Mouse (Mus musculus) left cerebral cortex, adult 9 months (tissue): ENCODE data around the gene Erich4.
A peak's percentile ranks its signal among the peaks of the same experiment; 100 is the strongest.

Experiments
- DNase-seq, 2 experiments: peaks; one replicate each; pipeline ENCODE4 v3.0.0; 2022; ENCODE audit warnings: low spot score in 2 of 2

Erich4 gene

DNA sequence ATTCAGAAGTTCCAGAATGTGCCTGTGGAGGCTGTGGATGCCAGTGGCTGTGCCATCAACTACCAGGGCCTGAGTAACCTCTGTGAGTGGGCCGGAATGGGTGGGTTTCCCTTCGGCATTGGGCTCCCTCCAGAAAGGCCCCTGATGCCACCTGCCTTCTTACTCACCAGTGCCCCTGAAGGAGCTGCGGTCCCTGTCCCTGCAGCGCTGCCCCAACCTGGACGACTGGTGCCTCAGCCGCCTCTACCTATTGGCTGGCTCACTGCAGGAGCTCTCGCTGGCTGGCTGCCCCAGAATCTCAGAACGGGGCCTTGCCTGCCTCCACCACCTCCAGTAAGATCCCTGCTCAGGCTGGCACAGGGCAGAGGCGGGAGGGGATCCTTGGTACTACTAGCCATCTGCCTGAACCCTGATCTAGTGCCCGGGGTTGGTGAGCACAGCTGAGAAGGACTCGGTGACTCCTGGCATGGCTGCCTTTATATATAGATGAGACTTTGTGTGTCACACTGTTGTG is 8.2 kb upstream of the Erich4 start:
- DNase-seq = no peak

DNA sequence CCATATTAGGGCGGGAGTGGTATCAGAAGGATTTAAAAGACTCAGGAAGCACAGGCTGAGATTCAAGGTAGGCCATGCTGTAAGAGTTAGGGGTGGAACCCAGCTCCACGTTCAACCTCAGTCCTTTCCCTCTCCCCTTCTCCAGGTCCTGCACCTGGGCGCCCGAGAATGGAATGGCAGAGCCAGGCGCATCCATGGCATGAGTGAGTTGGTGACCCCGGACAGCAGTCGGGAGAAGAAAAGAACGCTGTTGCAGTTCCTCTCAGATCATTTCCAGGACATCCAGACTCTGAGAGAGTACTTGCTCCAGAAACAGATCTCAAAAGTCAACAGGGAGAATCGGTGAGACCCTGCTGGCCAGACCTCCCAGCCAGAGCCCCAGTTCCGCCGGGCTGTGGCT is 5.1 kb upstream of the Erich4 start:
- DNase-seq = no peak

DNA sequence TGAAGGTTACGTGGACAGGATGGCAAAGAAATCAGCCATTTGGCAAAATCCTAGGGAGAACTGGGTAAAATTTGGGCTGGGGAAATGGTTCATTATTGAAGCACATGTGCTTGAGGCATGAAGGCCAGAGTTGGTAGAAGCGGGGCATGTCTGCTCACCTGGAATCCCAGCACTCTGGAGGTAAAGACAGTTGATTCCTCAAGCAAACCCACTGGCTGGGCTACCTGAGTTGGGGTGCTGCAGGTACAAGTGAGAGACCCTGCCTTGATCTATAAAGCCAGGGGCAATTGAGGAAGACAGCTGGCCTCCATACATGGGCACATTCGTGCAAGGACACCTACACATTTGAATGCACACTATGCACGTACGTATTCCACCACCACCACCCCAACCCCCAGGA is 4.4 kb upstream of the Erich4 start:
- DNase-seq = no peak

DNA sequence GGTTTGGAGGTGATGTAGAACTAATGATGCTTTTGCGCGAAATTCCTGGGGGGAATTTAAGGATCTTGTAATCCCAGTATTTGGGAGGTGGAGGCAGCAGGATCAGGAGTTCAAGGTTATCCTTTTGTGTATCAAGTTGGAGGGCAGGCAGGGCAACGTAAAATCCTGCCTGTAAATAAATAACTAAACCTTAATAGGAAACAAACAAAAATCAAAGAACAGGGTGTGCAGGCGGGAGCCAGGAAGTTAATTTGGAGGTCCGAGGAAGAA is 4.0 kb upstream of the Erich4 start:
- no peak for DNase-seq

DNA sequence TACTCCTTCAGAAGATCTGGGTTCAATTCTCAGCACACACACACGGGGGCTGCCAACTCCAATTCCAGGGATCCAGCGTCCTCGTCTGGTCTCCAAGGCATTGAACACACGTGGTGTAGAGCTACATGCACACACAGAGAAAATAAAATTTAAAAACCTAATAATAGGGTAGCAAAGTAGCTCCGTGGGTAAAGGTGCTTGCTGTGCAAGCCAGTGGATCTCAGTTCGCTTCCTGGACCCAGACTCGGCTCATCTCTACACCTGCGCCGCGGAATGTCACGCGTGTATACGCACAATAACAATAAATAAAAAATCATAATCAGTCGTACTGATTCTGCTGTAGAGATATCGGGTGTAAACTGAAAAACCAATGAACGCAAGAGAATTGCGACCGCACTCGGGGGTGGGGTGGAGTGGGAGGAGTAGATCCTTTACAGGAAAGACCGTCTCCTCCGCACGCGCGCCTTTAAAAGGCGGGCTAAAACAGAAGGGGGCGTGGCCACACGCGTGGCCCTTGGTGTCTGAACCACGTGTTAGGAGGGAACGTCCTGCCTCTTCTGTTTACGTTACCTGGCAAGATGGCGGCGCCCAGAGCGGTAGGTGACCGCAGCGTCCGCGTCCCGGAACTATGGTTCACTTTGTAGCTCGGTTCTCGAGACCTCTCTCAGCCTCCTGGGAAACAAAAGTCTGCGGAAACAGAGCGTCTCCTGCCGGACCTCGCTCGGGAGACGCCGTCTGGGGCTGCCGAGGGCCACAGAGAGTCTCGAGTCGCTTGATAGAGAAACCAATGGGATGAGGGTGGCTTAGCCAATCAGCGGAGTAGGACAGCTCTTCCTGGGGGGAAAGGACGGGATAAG is 3.4 kb upstream of the Erich4 start, which contains the start of gene Dmac2:
Gene Dmac2 (plus strand): TSS at position 550 of the 857 bp plus-strand sequence.
- DNase-seq = peak; percentile 82 to 96

DNA sequence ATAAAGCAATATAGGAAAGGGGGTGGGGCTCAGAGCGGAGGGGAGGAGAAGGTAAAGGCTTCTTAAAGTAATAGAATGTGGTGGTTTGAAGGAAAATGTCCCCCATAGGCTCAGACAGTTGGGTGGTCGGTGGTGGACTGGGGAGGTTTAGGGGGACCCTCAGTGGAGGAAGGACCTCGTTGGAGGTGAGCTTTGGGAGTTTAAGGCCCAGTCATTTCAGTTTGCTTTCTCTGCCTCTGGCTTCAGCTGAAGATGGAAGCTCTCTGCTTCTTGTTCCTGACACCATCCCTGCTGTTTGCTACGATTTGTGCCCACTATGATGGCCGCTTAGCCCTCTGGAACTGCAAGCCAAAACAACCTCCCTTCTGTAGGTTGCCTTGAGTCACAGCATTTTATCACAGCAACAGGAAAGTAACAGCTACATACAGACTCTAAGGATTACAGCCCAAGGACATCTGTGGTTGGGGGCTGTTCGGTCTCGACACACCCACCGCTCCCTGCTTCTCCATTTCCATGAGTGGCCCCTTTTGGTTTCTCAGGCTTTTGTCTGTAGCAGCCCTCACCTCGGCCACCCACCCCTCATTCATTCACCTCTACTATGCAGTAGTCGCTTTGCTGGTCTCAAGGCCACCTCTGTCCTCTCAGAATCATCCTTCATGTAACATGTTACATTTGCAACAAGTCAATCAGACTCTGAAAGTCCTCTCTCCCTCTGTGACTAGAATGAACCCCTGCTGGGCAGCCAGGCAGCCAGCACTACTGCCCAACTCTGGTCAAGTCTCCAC is 1.9 kb upstream of the Erich4 start:
- DNase-seq = no peak

DNA sequence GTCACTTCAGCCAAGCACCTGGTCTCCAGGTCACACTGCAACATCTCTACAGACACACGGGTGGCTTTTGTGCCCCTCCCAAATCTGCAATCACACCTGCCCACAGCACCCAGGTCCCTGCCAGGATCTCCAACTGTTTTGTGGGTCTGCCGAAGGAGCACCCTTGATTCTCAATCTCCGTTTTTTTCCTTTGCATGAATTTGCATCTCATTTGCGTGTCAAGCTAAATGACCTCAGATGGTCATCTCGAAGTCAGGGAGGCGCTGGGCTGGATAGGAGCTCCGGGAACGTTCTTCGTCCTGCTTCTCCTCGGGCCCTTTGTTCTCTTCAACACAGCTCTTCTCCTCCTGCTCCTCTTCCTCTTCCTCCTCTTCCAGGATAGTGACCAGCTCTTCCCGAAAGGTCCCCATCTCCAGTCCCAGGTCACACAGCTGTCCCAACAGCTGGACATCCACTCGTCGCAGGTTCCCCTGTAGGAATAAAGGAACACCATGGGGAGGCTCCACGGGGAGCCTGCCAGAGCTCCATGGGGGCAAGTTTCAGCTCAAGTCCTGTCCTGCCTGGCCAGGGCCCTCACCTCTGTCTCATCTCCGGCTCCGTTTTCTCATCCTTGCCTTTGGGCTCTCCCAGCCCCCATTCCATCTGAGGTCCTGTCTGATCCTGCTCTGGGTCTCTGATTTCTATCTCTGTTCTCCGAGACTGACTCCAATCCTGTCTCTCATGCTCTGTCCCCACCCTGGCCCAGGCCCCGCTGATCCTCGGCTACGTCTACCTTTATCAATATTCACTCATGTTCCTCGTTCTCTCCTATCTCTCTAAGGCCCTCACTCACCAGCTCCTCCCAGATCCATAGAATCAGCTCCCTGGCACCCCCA is 624 bp downstream of the Erich4 start:
- DNase-seq = no peak

DNA sequence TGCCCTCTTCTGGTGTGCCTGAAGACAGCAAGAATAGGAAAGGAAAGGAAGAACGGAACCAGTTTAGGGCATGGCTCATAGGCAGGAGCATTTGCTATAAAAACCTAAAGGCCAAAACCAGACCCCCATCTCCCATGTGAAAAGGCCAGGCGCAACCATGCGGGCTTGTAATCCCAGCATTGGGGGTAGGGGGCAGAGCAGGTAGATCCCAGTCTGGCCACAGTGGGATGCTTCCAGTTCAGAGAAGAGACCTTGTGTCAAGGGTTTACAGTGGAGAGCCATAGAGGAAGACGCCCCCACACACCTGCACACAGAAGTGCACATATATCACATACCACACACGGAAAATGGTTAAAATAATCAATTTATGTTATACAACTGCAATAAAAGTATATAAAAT is 1.6 kb downstream of the Erich4 start:
- no peak for DNase-seq

DNA sequence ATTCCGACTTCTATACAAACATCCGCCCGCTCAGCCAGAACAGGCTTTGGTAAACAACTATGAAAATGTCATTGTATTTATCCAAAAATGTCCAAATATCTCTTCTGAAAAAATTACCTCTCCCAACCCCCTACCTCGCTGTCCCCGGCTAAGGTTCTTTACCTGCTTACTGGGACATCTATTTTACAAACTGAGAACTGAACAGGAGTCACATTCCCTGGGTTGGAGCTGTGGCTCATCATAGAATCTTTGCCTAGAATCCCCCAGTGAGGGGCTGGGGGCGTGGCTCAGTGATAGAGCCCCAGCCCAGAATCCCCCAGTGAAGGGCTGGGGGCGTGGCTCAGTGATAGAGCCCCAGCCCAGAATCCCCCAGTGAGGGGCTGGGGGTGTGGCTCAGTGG is 4.2 kb downstream of the Erich4 start:
- no peak for DNase-seq

DNA sequence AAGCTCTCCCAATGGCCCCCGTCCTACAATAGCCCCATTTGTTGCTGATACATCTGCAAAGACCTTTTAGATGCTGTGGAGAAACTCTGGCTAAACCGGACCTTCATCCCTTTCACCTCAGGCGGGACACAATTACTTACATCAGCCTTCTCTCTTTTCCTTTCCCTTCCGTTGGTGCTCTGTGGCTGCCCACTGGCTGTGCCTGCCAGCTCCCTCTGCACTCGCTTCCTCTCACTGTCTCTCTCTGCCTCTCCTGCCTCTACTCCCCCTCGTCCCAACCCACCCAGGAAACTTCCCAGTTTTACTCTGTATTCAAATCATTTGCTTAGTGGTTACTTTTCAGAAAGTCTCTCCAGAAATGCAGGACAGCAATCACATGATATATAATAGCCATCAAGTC is 5.6 kb downstream of the Erich4 start:
- no peak for DNase-seq

DNA sequence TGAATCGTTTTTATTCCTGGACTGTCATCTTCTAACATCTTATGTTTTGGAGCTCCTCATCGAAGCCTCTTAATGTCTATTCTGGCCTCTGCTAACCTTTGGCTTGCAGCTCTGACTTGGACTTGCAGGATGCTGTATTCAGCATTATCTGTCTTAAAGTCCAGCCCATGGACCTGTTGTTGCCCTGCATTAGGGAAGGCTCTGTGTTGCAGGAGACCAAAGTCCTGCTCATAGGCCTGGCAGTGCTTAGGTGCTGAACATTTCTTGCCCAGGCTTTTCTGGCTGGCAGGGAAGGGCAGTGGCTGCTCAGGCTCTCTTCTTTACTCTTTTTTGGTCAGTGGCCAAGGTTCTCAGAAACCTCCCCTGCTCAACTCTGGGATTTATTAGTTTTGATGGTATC is 8.5 kb downstream of the Erich4 start:
- DNase-seq = no peak

DNA sequence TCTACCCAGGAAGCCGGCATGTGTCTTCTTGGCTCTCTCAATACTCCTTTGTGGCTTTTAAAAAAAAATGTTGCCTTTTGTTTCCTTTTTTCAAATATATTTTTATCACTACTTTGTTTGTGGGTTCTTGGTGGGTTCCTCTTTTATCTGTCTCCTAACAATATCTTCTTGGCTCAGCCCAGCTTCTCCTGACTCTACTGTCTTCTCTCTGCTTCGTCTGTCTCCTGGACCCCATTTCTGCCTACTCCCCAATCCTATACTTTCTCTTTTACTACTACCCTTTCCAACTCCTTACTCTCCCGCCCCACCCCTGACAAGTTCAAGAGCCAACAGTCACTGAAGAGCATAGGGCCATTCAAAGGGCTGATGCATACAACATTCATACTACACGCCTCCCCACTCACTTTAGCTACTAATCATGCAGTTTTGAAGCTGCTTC is 9.0 kb downstream of the Erich4 start:
- no peak for DNase-seq

DNA sequence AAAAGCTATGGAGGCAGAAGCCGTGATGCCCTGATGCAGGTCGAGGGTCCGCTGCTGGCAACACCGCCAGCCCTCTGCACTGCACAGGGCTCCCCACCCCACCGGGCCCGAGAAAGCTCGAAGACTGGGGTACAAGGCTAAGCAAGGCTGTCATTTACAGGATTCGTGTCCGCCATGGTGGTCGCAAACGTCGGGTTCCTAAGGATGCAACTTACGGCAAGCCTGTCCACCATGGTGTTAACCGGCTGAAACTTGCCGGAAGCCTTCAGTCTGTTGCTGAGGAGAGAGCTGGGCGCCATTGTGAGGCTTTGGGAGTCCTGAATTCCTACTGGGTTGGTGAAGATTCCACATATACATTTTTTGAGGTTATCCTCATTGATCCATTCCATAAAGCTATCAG is 14.3 kb downstream of the Erich4 start:
- no peak for DNase-seq

DNA sequence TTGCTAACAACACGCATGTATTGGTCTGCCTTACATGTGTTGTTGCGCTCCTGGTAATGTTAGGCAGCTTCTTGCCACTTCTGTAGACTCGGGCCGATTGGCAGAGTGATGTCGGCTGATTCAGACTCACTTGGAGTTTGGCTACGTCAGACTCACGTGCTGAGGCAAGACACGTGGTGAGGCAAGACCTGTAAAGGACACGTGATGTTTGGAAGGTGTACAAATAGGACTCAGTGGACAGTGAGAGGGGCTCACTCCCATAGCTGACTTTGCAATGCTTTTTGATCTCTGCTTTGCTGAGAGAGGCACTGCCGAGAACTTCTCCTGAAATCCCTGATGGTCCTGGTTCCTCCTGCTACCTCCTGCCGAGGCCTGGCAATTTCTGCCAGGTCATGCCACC is 15.0 kb downstream of the Erich4 start:
- DNase-seq = no peak

DNA sequence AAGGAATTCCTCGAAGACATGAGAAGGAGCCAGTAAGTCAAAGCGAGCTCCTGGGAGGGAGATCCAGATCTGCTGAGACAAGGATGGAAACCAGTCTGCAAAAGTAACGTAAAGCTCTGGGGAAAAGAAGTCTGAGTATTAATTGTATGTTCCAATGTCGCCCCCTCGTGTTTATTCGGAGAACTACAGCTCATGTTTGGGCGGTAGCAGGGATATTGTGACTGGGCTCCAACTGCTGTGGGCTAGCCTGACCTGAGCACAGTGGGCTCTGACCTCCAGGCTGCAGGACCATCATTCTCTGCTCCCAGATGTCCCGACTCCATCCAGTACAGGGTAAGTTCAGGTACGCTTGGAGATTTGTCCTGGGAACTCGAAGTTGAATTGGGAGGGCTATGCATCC is 16.0 kb downstream of the Erich4 start:
- peak in 1 of 2 experiments; percentile 86 for DNase-seq

DNA sequence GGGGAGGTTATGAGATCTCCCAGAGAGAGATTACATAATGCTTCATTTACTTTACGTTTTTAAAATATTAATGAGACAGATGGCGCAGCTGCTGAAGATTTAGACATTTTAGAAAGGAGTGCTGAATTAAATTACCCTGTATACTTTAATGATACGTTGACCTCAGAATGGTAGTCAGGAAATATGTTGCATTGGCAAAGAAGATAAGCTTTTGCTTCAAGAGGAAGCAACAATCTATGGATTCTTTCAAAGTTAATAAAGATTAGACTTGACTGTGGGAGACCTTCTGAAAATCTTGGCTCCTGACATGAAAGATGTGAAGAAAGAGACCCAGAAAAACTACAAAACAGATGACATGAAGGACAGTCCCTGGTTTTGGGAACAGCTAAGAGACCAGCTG is 21.8 kb downstream of the Erich4 start:
- DNase-seq = no peak

DNA sequence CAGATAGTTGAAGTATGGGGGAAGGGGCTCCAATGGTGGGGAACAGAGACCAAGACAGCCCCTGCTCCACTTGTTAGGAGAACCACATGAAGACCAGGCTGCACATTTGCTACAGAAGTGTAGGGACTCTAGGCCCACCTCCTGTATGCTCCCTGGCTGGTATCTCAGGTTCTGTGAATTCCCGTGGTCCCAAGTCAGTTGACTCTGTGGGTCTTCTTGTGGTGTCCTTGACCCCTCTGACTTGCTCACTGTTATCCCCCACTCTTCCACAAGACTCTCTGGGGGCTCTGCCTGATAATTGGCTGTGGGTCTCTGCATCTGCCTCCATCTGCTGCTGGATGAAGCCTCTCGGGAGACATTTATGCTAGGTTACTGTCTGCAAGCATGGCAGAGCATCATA is 24.5 kb downstream of the Erich4 start:
- no peak for DNase-seq

DNA sequence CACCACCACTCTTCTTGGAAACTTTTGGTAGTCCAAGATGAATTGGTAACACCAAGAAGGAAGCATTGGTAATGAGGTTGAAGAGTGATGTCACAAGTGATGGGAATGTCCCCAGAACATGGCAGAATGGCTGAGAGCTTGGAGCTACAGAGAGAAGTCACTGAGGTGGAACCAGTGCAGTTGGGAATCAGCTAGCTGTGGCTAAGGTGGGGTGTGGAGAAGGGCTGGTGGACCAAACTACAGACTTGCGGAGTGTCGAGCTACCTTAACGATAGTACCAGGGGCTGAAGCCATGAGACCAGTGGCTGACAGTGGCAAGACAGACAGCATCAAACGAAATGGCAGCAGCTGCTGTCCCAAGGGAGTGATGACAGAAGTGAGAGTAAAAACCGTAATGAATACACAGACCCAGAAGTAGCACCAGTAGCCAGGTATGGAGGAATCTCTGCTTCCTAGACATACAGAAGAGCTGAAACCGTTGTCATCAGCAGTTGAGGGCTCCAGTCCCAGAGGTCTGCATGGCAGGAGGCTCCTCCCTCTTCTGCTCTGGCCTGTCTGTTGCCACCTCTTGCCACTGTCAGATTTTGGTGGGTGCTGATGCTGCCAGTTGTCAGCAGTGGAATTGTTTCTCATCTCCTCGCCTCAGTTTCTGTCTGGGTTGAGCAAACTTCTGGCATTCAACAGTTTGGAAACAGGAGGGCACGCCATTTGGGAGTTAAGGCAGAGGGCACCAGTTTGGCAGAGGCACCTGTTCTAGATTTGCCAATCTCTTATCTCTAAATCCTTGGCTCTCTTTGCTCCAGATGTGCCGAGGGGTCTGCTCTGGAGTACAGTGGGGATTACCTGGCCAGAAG is 30.1 kb downstream of the Erich4 start:
- DNase-seq = no peak

DNA sequence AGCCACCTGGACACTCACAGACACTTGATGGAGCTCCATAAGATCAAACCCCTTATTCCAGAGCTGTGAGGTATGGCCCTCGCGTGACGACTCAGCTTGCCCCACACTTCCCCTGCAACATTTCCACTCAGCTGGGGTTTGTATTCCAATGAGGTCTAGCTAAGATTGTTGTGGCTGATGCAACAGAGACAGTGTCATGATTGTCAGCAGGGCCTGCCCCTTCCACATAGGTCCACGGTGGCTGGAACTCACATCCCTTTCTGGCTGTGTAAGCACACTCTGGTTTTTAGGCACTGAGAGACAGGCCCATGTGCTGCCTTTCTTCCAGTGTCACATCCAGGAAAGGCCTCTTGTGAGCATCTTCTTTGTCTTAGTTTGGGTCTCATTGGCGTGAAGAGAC is 31.0 kb downstream of the Erich4 start:
- no peak for DNase-seq

DNA sequence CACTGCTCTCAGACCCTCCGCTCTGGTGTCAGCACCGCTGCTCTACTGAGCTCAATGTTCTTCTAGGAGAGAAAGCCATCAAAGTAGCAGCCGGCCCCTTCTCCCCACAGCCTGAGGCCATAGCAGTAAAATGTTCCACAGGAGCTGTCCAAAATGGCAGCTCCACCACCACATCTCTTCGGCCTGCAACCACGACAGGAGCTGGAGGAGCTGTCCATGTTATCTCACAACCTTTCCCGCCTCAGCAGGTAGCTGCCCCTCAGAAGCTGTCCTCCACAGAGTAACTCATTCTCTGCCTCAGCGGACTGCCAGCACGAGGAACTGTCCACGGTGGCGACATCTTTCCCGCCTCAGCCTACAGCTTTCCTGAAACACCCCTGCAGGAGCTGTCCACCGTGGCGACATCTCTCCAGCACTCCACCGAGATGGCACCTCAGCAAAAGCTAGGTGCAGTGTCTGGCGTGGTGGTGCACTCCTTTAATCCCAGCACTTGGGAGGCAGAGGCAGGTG is 33.3 kb downstream of the Erich4 start:
- no peak for DNase-seq

DNA sequence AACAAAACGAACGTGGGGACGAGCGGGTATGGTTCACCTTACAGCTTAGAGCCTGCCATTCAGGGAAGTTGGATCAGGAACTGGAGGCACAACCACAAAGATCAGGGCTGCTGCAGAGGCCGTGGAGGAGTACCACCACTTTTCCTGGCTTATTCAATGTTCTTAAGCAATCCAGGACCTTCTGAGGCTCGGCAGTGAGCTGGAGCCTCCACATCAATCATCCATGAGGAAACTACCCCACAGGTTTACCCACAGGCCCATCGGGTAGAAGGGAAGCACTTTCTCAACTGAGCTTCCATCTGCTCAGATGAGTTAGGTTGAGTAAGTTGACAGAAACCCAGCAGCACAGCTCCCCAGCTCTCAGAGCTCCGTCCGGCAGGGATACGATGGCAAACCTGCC is 36.3 kb downstream of the Erich4 start:
- no peak for DNase-seq
